Mouse (Mus musculus): Measurements from ENCODE around the gene Olfr459. TPM values are rescaled to one million over a fixed set of nuclear protein-coding genes. Genes with fewer than 3 reads are reported as not detected.

Gene Olfr459
- total RNA-seq (2021), result not detected in 2 replicates
- long read RNA-seq, result 0 reads

DNA sequence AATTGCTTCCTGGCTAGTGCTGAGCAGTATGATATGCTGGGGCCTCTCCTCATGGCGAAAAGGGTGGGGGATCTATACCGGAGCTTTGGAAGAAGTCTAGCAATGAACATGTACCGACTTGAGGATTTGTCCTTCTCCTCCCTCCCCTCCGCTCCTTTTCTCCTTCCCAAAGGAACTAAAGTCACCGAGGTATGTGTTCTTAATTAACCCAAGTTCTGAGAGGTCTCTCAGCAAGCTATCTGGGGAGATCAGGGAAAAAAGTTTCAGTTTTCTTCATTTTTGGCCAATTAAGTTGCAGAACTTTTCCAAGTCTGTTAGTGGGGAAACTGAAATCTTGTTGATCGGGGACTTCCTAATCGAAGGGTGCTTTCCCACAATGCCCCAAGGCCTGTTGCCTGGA, at the start of gene Olfr459:
Gene Olfr459, minus strand, starts transcription at position 101 of the 400 bp plus-strand sequence.
- no peak for DNase-seq

- no peak for DNase-seq
These were observed 49.1 kb upstream of the Olfr459 start for GRCm38 (mm10) chr6:41824086-41824485.

DNA sequence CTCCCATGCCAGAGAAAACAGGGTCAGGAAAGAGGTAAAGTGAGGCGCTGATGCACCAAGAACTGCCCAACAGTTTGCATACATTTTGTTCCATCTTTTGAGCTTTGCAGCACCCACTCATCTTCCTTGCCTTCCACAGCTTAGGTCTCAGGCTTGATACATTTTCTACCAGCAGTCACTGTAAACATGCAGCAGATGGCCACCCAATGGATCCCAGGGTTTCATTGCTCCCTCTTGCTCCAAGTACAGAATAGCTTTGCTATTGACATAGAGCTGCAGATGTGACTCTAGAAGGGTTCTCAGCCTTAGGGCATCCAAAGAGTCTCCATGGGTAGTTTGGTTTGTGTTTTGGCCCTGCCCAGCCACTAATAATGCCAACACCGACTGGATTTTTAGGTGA, 11.7 kb upstream of the Olfr459 start:
- no peak for DNase-seq

- no peak for DNase-seq
These were observed 744 bp upstream of the Olfr459 start for GRCm38 (mm10) chr6:41775721-41776120.

DNA sequence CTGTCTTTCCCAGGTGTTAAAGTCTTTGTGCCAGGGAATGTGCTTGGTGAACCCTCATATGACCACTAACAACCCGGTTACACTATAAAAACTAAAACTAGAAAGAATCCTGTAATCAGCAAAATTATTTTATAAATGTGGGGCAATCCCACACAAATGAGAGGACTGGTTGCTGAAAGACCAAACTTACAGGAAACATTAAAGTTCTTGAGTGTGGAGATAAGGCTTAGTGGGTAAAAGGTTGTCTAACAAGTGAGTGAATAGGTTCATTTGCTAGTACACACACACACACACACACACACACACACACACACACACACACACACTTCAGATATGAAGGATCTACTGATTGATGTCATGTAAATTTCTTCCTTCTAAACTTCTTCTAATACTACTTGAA, 5.1 kb downstream of the Olfr459 start:
- DNase-seq, result no peak

GRCm38 (mm10) chr6:41764306-41764705, 10.7 kb downstream of the Olfr459 start:
- no peak for DNase-seq

DNA sequence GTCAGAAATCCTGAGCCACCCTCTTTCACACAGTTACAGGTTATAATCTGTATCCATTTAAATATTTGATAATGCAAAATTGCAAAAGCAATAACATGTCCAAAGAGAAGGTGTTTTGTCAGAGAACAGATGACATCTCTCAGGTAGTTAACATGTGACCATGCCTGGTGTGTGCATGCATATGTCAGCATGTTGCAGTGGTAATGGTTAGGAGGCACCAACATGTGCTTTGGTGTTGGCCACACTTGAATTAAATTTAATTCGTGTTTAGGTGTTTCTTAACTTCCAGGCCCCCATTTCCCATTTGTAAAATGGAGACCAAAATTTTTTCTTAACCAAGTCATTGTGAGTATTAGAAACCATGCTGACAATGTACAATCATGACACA, 12.6 kb downstream of the Olfr459 start:
- DNase-seq, result no peak

- DNase-seq, result peak; percentile 3
These were observed 13.1 kb downstream of the Olfr459 start for GRCm38 (mm10) chr6:41761702-41762369.

DNA sequence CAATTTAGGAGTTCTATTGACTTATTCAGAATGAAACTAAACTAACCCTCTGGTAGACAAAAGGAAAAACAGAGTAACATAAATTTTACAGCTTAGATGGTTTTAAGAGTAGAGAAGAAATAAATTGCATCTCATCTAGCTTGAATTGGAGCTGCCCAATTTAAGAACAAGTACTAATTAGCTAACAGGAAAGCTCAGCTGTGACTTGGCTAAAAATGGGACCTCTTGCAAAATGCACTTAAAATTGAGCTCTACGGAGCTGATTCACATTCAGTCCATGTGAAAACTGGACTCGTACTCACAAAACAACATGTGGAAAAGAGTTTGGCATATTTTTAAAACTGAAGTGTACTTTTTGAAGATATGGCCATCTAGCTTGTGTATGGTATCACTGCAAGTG, 15.4 kb downstream of the Olfr459 start:
- no peak for DNase-seq

DNA sequence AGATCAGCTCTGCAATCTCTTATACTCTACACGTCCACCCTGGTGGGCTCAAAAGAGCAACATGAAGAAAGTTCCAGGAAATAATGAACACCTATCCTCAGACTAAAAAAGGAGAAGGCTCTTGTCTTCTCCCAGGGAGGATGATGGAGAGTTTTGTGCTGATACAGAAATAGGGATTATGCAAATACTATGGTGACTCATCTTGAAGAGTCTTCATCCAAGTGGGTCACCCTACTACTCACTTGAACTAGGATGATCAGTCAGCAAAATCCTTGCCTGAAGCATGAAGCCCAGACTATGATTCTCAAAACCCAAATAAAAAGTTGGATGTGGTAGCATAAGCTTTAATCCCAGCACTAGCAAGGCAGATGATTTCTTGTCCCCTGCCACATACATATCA, 16.6 kb downstream of the Olfr459 start:
- DNase-seq, result no peak

GRCm38 (mm10) chr6:41757199-41757598, 17.8 kb downstream of the Olfr459 start:
- DNase-seq, result no peak

DNA sequence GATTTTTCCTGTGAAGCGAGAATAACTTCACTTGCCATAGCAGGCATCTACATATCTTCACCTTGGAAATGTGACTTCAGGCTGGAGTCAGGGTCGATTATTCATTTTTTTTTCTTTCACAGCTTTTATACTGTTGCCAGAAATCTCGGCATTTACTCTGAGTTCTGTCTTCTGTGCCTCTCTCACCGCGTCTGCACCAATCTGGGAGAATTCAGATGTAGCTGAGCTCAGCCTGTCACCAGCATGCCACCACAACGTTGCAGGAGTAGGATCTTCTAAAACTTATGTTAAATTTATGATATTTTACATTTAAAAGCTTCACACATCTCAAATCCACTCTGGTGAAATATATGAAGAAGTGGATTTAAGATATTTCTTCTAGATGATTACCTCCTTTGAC, 20.4 kb downstream of the Olfr459 start:
- no peak for DNase-seq

DNA sequence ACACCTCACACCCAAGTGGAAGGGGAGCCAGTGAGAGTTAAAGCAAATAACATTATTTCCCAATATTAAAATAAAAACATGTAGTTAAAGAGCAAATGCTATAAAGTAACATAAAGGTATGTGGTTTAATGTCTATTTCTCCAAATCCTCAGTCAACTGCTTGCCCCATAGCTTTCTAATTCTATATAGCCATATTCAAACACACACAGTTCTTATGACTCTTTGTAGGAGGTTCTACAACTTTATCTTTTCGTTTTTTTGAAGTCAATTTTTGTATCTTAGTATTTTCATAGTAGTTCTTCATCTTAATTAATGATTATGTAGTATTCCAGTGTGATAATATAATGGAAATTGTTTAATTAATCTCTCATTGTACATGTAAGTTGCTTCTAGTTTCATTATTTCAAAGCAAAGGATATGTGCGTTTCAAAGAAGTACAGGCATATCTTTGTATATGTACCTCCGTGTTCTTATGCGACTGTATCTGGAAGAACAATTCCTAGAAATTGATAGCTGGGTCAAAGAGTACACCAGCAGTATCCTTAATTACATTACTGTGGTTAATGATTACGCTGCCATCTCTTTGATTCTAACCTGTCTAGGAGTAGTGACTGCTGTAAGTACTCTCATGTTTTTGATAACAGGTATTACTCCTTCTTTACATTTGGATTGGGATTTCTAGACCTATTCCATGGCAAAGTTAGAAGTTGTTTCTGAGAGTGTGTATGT, 30.1 kb downstream of the Olfr459 start:
- DNase-seq, result no peak

DNA sequence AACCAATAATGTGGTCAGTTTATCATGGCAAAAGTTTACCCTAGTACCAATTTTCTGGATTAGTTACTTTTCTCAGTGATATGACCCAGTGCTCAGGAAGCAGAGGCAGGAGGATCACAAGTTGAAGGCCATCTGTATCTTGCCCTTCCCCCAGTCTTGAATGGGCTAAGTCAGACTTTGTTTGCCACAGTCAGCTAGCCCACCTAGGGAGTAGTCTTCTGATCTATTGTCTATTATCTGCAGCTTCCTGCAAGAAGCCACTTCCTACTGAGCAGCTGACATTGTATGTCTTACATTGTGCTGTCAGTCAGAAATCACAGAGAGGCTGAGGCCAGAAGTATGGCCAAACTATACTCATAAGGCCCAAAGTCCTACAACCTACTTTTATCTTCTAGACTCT, 33.9 kb downstream of the Olfr459 start:
- DNase-seq, result no peak

- DNase-seq, result no peak
These were observed 40.1 kb downstream of the Olfr459 start for GRCm38 (mm10) chr6:41734719-41735470.

DNA sequence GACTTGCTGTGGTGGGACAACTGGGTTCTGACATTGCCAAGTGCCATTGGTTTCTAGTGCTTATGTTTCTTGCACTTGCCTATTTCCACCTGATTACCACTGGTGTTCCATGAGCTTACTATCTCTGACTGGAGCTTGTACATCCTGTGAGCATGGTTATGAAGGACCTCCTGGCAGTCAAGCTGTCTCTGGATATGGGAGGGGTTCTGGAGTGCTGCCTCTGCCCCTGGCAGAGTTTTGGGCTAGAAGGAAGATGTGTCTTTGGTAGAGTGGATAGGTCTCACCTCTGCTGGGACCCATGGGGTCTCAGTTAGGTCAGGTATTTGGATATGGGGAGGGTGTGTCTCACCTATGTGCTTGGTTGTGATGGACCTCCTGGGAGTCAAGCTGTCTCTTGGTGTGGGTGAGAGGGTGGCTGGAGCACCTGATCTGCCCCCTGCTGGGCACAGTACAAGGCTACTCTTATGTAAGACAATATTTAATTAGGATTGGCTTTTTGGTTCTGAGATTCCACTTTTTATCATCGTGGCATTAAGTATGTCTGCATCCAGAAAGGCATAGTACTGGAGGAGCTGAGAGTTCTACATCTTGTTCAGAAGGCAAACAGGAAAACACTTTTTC, 46.9 kb downstream of the Olfr459 start:
- peak; percentile 1 for DNase-seq

DNA sequence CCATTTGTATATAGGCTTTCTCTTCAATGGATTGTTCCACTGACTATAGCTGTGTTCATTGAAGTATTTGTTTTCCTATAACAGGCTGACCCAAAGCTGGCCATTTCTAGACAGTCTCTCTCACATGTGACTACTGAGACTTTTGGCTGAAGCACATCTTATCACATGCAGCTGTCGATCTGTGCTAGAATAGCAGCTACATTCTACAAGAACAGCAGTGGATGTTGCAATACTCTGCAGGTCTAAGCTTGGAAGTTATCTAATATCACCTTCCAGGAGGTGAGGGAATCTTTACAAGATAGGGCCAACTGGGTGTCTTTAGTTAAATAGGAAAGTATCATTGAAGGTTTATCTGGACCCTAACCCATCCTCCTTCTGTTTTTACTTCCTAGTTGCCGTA, 53.5 kb downstream of the Olfr459 start:
- DNase-seq, result no peak

Other genes starting within 250 kb of the Olfr459 start
- 24.7 and 30.3 TPM in 2 replicates for gene Ephb6, start 169.7 kb downstream of the Olfr459 start, total RNA-seq (2021)
- not detected in 2 replicates for gene Trpv6, start 138.8 kb downstream of the Olfr459 start, total RNA-seq (2021)
- not detected in 2 replicates for gene Trpv5, start 94.4 kb downstream of the Olfr459 start, total RNA-seq (2021)
- gene Llcfc1, start 90.7 kb downstream of the Olfr459 start, total RNA-seq (2021), result not detected in 2 replicates
- gene Kel, start 70.8 kb downstream of the Olfr459 start, total RNA-seq (2021), result not detected in 2 replicates
- gene Pip, start 72.4 kb upstream of the Olfr459 start, total RNA-seq (2021), result not detected in 2 replicates
- not detected in 2 replicates for gene Sval2, start 77.8 kb upstream of the Olfr459 start, total RNA-seq (2021)
- gene Sval1, start 176.5 kb upstream of the Olfr459 start, total RNA-seq (2021), result not detected in 2 replicates
- gene Sval3, start 193.0 kb upstream of the Olfr459 start, total RNA-seq (2021), result not detected in 2 replicates

Data from adrenal gland, postnatal 25 days (tissue).